Mouse (Mus musculus): ENCODE data around the gene Zfp61.
"Not testable (repeated sequence)": the region's sequence is repeated elsewhere in the genome, so short reads cannot be mapped to it uniquely, and the experiment has no call there.

Zfp61 gene

GRCm38 (mm10) chr7:24297361-24298095 lies 3.5 kb downstream of the Zfp61 start:
- no peak for DNase-seq (ENCODE audit: extremely low spot score, low read depth, low spot score)

GRCm38 (mm10) chr7:24296386-24296785 lies 4.6 kb downstream of the Zfp61 start:
- DNase-seq (ENCODE audit: extremely low spot score, low read depth, low spot score) = no peak

GRCm38 (mm10) chr7:24295376-24295775 lies 5.7 kb downstream of the Zfp61 start:
- no peak for DNase-seq (ENCODE audit: extremely low spot score, low read depth, low spot score)

GRCm38 (mm10) chr7:24294763-24295162 lies 6.3 kb downstream of the Zfp61 start:
- no peak for DNase-seq (ENCODE audit: extremely low spot score, low read depth, low spot score)

GRCm38 (mm10) chr7:24293061-24293851 lies 7.8 kb downstream of the Zfp61 start:
- no peak for DNase-seq (ENCODE audit: extremely low spot score, low read depth, low spot score)

- DNase-seq (ENCODE audit: extremely low spot score, low read depth, low spot score) = no peak
Observed at GRCm38 (mm10) chr7:24291387-24292090, 9.5 kb downstream of the Zfp61 start.

- no peak for DNase-seq (ENCODE audit: extremely low spot score, low read depth, low spot score)
Observed at GRCm38 (mm10) chr7:24290106-24290693, 10.8 kb downstream of the Zfp61 start.

GRCm38 (mm10) chr7:24288512-24288911 lies 12.5 kb downstream of the Zfp61 start:
- no peak for DNase-seq (ENCODE audit: extremely low spot score, low read depth, low spot score)

GRCm38 (mm10) chr7:24287670-24288069 lies 13.4 kb downstream of the Zfp61 start:
- no peak for DNase-seq (ENCODE audit: extremely low spot score, low read depth, low spot score)

- no peak for DNase-seq (ENCODE audit: extremely low spot score, low read depth, low spot score)
Observed at GRCm38 (mm10) chr7:24286916-24287315, 14.1 kb downstream of the Zfp61 start.

- DNase-seq (ENCODE audit: extremely low spot score, low read depth, low spot score) = no peak
Observed at GRCm38 (mm10) chr7:24286090-24286489, 14.9 kb downstream of the Zfp61 start.

- no peak for DNase-seq (ENCODE audit: extremely low spot score, low read depth, low spot score)
Observed at GRCm38 (mm10) chr7:24280858-24281145, 20.2 kb downstream of the Zfp61 start.

GRCm38 (mm10) chr7:24280031-24280857 lies 20.8 kb downstream of the Zfp61 start:
- DNase-seq (ENCODE audit: extremely low spot score, low read depth, low spot score) = no peak

- DNase-seq (ENCODE audit: extremely low spot score, low read depth, low spot score) = not testable (repeated sequence)
Observed at GRCm38 (mm10) chr7:24278771-24279170, 22.3 kb downstream of the Zfp61 start.

- DNase-seq (ENCODE audit: extremely low spot score, low read depth, low spot score) = no peak
Observed at GRCm38 (mm10) chr7:24274456-24274855, 26.6 kb downstream of the Zfp61 start.

- no peak for DNase-seq (ENCODE audit: extremely low spot score, low read depth, low spot score)
Observed at GRCm38 (mm10) chr7:24271191-24271590, 29.8 kb downstream of the Zfp61 start.

- DNase-seq (ENCODE audit: extremely low spot score, low read depth, low spot score) = peak; percentile 88
Observed at GRCm38 (mm10) chr7:24270288-24270672, 30.8 kb downstream of the Zfp61 start, which contains the start of gene Zfp93. Gene Zfp93, plus strand, starts transcription at chr7:24270420.

- DNase-seq (ENCODE audit: extremely low spot score, low read depth, low spot score) = no peak
Observed at GRCm38 (mm10) chr7:24269667-24270287, 31.3 kb downstream of the Zfp61 start.

- DNase-seq (ENCODE audit: extremely low spot score, low read depth, low spot score) = no peak
Observed at GRCm38 (mm10) chr7:24269256-24269655, 31.8 kb downstream of the Zfp61 start.

Measured in hindlimb bud, embryonic 11.5 days (tissue).